Mouse (Mus musculus) gastrocnemius, postnatal 14 days (tissue): Measurements from ENCODE around the gene Ccnd3. TPM values are rescaled to one million over a fixed set of nuclear protein-coding genes. Genes with fewer than 3 reads are reported as not detected.
A peak's percentile ranks its signal among the peaks of the same experiment; 100 is the strongest.
"Not testable (repeated sequence)": the region's sequence is repeated elsewhere in the genome, so short reads cannot be mapped to it uniquely, and the experiment has no call there.

Source experiments
- DNase-seq: peaks from one replicate; pipeline ENCODE4 v3.0.0; 2021; ENCODE audit warnings: mixed read lengths
- intact Hi-C: fragments of 180-260 bp; cut with DNase I; formaldehyde crosslinking; loops from one replicate; pipeline ENCODE4 v1.15.1; 2025; ENCODE audit warnings: low total_unique reads
- total RNA-seq, 2 experiments: library from RNA; stranded (reverse); gene quantifications; 2 replicates each; pipeline ENCODE4 v1.2.3; 2021

The Ccnd3 gene
- total RNA-seq, 2 experiments from 2014 or later, result 57.0 to 63.3 TPM

DNA sequence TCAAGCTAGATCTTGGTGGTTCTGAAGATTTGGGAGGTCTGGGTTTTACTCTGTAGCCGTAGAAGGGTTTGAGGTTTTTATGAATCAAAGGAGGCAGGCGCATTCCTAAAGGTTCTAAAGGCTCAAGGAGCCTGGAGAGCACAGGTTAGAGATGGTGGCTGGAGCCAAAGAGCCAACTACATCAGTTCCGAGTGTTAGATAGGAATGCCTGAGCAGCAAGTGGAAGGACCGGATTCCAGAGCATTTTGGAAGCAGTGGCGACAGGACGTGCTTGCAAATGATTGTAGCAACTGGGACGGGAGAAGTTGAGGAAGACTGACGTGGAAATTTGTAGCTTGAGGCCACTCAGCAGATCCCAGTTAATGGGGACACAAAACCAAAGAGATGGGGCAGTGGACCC is 69.2 kb downstream of the Ccnd3 start:
- DNase-seq, result no peak
- intact Hi-C loops, result no loop called here

- DNase-seq, result no peak
- intact Hi-C loops, result no loop called here
These were observed 70.0 kb downstream of the Ccnd3 start for GRCm38 (mm10) chr17:47574830-47575229.

DNA sequence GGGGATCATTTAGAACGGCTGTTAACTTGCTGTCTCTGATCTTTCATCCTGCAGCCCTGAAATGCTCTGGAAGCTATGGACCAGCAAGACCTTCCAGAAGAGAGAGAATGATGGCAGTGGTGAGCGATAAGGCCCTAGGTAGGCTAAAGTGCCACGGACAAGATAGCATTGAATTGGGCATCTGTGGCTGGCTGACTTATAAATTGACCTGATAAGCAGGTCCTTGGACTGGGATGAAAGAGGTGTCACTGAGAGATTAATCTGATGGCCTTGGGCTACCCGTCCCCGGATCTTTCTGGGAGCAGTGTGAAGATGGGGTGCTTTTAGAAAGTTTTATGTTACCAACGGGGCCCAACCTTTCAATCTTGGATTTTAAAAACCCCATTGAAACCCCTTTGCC is 73.8 kb downstream of the Ccnd3 start:
- no peak for DNase-seq
- intact Hi-C loops, result no loop called here

- intact Hi-C loops, result no loop called here
- DNase-seq, result no peak
These were observed 76.1 kb downstream of the Ccnd3 start for GRCm38 (mm10) chr17:47580962-47581361.

DNA sequence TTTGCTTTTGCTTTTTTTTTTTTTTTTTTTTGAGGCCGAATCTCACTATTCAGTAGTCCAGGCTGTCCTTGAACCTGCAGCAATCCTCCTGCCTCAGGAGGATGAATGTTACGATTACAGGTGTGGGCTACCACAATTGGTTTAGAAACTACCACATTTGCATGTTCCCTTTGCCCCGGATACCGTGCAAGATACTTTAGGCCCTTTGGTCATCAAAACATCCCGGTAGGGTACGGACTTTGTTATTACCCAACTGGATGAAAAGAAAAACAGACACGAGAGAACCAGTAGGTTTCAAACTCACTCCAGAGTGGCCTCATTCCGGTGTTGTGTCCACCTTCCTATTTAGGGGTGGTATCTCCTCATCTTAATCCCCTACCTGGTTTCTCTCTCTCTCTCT is 83.7 kb downstream of the Ccnd3 start:
- intact Hi-C loops, result no loop called here
- DNase-seq, result no peak

- DNase-seq, result no peak
- intact Hi-C loops, result no loop called here
These were observed 86.2 kb downstream of the Ccnd3 start for GRCm38 (mm10) chr17:47591073-47591472.

DNA sequence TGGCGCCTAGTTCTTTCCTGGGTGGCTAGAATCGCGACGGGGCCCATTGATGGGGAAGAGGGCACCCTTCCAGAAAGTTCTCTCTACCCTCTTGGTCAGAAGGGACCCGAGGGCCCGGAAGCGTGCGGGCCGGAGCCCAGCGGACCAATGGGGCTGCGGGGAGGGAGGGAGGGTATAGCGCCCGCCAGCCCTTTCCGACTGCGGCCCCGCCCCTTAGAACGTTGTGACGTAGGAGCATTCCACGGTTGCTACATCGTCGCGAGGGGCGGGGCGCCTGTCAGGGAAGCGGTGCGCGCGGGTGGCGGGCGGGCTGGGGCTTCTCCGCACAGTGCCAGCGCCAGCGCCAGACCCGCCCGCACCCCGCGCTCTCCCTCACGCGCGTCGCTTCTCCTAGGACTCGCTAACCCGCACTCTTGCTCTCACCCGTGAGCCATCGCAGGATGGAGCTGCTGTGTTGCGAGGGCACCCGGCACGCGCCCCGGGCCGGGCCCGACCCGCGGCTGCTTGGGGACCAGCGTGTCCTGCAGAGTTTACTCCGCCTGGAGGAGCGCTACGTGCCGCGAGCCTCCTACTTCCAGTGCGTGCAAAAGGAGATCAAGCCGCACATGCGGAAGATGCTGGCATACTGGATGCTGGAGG is 88.5 kb downstream of the Ccnd3 start:
- intact Hi-C loops, result no loop called here
- peak; percentile 96 for DNase-seq

GRCm38 (mm10) chr17:47593854-47594182 is 89.0 kb downstream of the Ccnd3 start:
- intact Hi-C loops, result no loop called here
- no peak for DNase-seq

GRCm38 (mm10) chr17:47594183-47594968 is 89.5 kb downstream of the Ccnd3 start:
- intact Hi-C loops, result no loop called here
- DNase-seq, result peak; percentile 41

DNA sequence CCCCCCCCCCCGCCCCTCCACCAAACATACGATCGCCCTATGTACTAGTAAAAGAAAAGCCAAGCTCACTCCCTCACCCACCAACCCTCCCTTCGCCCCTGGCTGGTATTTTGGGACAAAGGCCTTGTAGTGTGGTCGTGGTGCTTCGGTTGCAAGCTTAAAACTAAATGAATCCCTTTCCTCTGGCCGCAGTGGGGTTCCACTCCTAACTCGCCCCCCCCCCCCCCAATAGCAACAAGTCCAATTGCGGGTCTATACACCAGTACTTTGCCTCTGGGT is 90.1 kb downstream of the Ccnd3 start:
- intact Hi-C loops, result no loop called here

DNA sequence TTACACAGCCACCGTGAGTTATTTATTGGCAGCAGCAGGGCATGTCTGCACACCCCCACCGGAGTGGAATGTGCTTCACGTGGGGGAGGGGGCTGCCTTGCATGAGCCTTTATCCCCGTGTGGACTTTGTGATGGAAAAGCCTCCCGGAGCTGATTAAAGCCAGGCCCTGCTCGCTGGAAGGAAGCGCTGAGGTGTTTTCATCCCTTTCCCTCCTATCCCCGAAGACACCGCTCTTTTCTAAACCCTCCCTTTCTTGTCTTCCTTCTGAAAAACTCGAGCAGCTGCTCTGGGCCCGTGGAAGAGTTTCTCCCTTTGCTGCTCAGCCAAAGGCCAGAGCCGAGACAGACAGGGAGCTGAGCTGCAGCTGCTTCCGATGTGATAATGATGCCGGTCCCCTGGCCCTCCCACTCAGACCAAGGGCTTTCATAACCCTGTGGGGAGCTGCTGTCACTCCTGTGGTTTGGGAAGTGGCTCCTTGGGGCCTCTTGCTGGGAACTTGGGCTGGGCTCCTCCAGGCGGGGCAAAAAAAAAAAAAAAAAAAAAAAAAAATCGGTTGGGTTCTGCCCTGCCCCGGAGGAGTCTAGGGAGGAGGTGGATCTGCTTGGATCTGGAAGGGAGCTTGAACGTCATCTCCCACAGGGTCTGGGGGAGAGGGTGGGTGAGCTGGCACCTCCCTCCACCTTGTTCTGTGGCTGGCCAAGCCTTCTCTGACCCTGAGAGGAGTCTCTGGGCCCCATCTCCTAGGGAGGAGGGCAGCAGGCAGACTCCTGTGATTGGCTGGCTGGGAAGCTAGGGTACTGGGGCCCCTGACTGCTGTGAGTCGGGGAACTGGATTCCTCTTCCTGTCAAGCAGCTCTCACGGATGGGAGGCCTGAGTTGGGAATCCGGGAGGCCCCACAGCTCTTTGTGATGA is 90.7 kb downstream of the Ccnd3 start:
- intact Hi-C loops, result no loop called here
- peak; percentile 64 for DNase-seq

More for the DNA sequence above, 90.1 kb downstream of the Ccnd3 start:
- DNase-seq, result no peak

GRCm38 (mm10) chr17:47596162-47596838 is 91.4 kb downstream of the Ccnd3 start:
- intact Hi-C loops, result no loop called here
- no peak for DNase-seq

DNA sequence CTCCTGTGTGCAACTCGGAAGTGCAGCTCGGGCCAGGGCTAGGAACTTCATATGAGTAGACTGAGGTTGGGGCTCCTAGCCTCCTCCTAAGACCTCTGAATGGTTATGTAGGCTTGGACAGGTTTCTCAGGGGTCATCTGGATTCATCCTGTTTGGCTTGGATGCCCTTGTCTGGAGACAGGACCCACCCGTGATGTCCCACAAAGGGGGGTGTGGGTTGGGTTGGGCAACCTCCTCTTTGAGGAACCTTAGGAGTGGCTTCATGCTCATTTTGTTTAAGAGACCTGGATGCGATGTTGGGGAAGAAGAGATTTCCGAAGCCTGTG is 92.0 kb downstream of the Ccnd3 start:
- DNase-seq, result no peak
- intact Hi-C loops, result no loop called here

GRCm38 (mm10) chr17:47597261-47597660 is 92.4 kb downstream of the Ccnd3 start:
- no peak for DNase-seq
- intact Hi-C loops, result no loop called here

DNA sequence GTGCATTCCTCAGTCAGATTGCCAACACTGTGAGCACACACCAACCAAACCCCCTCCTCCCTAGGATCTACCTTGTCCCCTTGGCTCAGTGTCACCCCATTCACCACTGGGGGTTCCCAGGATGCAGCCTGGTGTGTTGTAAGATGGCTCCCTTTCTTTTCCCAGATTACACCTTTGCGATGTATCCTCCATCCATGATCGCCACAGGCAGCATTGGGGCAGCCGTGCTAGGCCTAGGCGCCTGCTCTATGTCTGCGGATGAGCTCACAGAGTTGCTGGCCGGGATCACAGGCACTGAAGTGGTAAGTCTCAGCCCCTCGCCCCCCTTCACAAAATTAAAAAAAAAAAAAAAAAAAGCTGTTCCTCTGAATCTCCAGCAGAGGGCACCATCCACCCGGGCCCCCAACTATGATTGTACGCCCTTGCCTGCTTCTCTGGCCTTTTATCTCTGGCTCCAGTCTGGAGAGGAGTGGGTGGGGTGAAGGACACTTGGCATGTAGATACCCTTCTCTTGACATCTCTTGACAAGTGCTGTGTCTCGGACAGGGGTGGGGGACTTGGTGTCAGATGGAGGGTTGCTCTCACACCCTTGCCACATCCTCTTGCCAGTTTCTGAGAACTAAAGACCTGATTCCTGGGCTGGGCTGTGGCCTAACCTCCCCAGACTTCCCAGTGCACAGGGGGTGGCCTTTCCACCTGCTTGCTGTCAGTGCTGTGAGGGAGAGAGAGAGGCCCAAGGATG is 93.2 kb downstream of the Ccnd3 start:
- peak; percentile 46 for DNase-seq
- intact Hi-C loops, result no loop called here

DNA sequence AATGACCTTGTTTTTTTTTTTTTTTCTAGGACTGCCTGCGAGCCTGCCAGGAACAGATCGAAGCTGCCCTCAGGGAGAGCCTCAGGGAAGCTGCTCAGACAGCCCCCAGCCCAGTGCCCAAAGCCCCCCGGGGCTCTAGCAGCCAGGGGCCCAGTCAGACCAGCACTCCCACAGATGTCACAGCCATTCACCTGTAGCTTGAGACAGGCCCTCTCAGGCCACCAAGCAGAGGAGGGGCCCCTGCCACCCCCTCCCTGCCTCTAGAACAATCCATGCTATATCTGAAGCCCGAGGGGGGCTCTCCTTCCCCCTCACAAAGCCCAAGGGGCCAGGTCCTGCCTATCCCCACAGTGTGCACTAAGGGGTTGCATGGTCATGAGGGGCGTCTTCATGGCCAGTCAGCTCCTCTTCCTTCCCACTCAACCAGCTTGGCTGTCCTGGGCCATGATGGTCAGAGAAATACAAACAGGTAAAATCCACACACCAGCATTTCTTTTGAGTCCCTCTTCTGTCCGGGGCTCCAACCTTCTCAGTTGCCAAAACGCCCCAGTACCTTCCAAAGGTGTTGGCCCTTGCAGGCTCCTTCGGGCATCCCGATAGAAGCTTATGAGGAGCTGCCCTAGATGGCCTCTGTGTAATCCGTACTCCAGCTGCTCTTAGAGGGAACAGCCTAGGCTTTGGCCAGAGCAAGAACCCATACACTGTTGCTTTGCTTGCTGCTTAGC is 93.9 kb downstream of the Ccnd3 start:
- DNase-seq, intact Hi-C loops: not testable (repeated sequence)

DNA sequence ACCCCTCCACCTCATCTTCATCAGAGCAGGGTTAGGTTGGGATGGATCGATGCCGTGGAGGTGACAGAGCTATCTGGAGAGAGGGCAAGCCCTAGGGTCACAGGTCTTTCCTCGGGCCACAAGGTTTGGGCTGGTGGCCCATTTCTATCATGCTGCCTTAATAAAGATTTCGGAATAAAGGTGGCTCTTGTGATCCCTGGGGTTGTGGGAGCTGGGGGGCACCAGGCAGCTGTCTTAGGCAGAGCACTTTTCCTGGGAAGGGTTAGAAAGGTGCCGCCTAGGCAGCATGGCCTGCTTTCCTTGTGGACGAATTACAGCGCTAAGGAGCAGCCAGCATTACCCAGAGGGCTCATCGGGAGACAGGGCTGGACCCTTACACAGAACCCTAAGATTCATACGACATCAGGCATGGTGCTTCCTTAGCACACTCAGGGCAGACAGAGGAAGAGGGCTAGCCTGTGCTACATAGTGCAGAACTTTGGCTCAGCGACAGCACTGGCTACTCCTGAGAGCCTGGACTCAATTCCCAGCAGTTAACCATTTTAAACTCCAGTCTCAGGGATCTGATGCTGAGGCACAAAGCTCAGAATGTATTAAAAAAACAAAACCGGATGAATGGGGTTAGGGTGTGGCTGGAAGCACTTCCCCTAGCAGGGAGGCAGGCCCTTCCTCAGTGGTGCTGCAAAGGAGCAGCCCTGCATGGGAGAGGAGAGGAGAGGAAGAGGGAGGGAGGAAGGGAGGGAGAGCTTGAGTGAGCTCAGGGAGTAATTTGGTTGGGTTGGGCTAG is 94.9 kb downstream of the Ccnd3 start:
- no peak for DNase-seq
- intact Hi-C loops, result loop anchor here (5.0 kb wide), 1 partner anchor 87 kb away; no protein-coding TSS in a partner anchor
